Mouse (Mus musculus) kidney, postnatal 10 days (tissue): ENCODE results near the gene Gpd1.
"Not testable (repeated sequence)": the region's sequence is repeated elsewhere in the genome, so short reads cannot be mapped to it uniquely, and the experiment has no call there.

ENCODE experiments used
- DNase-seq: peaks from one replicate; pipeline ENCODE4 v3.0.0; 2021; ENCODE audit warnings: mixed read lengths

The Gpd1 gene

DNA sequence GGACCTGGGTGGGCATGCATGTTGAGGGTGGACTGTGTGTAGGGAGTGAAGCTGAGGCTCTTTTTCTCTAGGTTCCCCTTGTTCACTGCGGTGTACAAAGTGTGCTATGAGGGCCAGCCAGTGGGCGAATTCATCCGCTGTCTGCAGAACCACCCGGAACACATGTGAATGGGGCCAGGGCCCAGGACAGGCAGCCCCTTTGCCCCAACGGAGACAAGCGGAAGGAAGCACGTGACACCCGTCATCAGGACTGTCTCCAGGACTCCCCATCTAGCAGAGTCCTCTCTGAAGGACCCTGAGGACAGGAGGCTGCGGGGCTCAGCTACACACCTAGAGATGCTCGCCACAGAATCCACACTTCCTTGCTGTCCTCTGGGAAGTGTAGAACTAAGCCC is 5.8 kb downstream of the Gpd1 start:
- DNase-seq, result no peak

- DNase-seq, result peak; percentile 76
Measured at GRCm38 (mm10) chr15:99723515-99724291, 6.4 kb downstream of the Gpd1 start.

- peak; percentile 84 for DNase-seq
Measured at GRCm38 (mm10) chr15:99724292-99725021, 7.1 kb downstream of the Gpd1 start.

DNA sequence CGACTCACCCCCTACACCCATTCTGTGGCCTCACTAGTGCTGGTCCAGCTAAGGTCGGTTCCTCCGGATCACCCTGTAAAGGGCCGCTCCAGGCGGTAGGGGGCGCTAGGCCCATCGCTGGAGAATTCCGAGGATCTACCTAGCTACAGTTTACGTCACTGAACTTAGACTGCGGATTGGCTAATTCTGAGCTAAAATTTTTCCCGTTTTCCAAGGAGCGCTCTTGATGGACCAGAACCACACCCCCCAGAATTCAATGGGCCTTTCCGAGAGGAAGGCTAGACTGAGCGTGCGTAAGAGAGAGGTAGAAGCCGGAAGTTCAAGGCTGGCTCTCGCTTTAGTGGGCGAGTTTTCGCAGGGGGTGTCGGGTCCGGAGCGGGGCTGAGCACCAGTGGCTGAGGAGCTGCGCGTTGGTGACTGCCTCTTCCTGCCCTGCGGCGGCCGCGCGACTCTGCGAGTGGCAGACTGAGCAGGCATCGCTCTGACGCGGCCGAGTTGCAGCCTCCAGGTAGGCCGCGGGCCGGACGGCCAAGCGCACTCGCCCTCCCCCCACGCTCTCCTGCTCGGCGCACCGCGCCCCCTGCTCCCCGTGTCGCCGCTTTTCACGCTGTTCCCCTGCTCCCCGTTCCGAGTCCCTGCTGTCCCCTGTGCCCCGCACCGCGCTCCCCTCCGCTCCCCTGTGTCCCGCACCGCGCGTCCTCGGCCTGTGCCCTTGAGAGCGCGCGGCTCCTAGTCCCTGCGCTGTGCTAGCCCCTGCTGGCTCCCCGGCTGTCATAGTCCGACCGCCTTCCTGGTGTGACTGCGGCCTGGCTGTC is 8.2 kb downstream of the Gpd1 start, which contains the start of gene Cox14:
Gene Cox14, plus strand, starts transcription at position 278 of the 815 bp plus-strand sequence.
- peak; percentile 94 for DNase-seq

DNA sequence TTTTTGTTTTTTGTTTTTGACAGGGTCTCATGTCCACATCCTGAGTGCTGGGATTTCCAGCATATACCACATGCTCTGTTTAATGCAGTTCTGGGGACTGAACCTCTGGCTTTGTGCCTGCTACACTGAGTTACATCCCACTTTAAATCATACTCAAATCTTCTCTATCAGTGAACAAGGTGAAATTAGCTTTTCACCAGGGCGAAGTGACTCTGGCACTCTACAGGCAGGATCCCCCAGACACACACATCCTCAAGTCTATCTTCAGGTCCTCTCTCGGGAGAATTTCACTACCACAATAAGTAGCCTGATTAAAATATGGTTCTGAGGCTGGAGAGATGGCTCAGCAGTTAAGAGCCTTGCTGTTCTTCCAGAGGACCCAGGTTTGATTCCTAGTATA is 9.2 kb downstream of the Gpd1 start:
- no peak for DNase-seq

DNA sequence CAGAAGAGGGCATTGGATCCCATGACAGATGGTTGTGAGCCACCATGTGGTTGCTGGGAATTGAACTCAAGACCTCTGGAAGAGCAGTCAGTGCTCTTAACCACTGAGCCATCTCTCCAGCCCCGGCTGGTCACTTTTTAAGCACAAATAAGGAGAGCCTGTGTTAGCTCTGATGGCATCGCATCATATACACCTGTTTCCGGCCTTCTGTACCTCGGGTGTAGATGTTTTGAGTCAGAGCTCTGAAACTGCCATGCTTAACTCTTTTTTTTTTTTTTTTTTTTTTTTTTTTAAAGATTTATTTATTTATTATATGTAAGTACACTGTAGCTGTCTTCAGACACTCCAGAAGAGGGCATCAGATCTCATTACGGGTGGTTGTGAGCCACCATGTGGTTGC is 9.7 kb downstream of the Gpd1 start:
- not testable (repeated sequence) for DNase-seq

DNA sequence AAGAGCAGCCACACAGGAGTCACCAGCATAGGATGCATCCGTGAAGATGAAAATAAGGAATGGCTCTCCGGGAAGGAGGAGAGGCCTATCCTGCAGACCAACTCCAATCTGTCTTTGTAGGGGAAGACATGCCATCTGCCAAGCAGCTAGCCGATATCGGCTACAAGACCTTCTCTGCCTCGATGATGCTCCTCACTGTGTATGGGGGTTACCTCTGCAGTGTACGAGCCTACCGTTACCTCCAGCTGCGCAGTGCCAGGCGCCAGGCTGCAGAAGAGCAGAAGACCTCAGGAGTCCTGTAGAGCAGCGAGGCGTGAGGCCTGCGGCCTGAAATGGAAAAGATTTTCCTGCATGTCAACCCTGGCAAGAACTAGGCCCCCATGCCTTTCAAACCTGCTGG is 10.2 kb downstream of the Gpd1 start:
- no peak for DNase-seq

DNA sequence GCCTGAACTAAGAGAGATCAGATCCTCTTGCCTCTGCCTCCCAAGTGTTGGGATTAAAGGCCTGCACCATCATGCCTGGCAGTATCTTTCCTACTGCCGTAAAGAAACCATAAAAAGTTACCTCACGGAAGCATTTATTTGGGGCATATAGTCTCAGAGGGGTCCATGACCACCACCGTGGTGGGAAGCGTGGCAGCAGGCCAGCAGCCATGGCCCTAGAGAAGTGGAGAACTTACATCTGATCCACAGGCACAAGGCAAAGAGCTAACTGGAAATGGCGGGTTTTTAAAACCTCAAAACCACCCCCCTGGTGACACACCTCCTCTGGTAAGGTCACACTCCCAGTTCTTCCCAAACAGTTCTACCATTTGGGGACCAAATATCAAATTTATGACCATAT is 10.9 kb downstream of the Gpd1 start:
- no peak for DNase-seq

DNA sequence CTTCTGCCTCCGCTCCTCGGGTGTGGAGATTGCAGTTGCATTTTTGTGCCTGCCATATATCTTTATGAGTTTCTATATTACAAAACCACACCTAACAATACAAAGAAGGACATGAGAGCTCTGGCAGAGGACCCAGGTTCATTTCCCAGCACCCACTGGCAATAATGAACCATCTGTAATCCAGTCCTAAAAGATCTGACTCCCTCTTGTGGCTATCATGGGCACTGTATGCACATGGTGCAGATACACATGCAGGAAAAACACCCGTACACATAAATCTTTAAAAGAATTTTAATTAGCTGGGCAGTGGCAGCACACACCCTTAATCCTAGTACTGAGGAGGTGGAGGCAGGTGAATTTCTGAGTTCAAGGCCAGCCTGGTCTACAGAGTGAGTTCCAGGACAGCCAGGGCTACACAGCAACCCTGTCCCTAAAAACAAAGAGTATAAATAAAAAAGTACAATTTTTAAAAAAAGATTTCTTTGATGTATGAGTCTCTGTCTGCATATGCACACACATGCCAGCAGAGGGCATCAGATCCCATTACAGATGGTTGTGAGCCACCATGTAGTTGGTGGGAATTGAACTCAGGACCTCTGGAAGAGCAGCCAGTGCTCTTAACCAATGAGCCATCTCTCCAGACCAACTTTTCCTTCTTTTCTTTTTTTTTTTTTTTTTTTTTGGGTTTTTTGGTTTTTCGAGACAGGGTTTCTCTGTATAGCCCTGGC is 11.9 kb downstream of the Gpd1 start:
- no peak for DNase-seq

DNA sequence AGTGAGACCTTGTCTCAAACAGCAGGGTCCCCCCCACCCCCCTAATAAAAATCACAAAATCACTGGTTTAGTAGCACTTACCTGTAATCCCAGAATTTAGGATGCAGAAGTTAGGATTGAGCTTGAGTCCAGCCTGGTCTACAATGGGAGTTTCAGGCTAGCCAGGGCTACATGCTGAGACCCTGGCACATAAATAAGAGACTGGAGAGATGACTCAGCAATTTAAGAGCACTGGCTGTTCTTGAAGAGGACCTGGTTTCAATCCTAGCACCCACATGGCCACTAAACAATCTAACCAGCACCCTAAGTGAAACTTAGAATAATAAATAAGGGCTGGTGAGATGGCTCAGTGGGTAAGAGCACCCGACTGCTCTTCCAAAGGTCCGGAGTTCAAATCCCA is 13.9 kb downstream of the Gpd1 start:
- no peak for DNase-seq

DNA sequence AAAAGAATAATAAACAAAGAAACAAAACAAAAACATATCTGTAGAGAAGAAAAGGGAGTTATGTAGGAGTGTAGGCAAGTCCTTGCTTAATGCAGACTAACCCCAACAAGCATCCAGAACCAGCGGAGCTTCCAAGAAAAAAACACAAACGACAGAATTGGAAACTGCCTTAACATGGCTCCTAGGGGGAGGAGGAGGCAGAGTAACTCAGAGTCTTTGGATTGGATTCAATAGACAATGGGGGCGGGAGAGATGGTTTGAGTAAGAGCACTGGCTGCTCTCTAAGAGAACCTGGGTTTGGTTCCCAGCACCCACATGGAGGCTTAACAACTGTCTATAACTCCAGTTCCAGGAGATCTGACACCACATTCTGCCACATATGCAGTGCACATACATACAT is 14.4 kb downstream of the Gpd1 start:
- no peak for DNase-seq

GRCm38 (mm10) chr15:99733186-99733585 is 15.9 kb downstream of the Gpd1 start:
- DNase-seq, result no peak

DNA sequence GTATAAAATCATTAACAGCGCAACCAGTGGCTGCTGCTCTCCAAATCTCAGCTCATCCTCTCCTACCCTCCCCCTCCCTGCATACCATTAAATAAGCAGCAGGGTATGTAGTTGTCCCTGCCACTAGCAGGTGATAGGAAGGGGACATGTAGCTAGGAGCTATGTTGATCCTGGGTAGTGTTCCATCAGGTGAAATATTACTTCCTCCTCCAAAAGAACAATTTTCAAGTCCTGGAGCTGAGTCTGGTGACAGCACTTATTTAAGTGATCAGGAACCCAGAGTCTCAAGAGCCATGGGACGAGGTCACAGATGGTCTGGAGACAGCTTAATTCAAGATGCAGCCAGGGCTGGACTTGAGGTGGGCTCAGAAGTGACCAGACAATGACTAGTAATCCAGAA is 18.3 kb downstream of the Gpd1 start:
- peak; percentile 100 for DNase-seq

- no peak for DNase-seq
Measured at GRCm38 (mm10) chr15:99736675-99737074, 19.4 kb downstream of the Gpd1 start.

GRCm38 (mm10) chr15:99740229-99740628 is 22.9 kb downstream of the Gpd1 start:
- DNase-seq, result no peak

GRCm38 (mm10) chr15:99754204-99754603 is 36.9 kb downstream of the Gpd1 start:
- no peak for DNase-seq

GRCm38 (mm10) chr15:99767467-99767866 is 50.2 kb downstream of the Gpd1 start:
- DNase-seq, result no peak

GRCm38 (mm10) chr15:99768761-99769160 is 51.4 kb downstream of the Gpd1 start:
- no peak for DNase-seq

GRCm38 (mm10) chr15:99771004-99771500 is 53.7 kb downstream of the Gpd1 start:
- DNase-seq, result no peak

DNA sequence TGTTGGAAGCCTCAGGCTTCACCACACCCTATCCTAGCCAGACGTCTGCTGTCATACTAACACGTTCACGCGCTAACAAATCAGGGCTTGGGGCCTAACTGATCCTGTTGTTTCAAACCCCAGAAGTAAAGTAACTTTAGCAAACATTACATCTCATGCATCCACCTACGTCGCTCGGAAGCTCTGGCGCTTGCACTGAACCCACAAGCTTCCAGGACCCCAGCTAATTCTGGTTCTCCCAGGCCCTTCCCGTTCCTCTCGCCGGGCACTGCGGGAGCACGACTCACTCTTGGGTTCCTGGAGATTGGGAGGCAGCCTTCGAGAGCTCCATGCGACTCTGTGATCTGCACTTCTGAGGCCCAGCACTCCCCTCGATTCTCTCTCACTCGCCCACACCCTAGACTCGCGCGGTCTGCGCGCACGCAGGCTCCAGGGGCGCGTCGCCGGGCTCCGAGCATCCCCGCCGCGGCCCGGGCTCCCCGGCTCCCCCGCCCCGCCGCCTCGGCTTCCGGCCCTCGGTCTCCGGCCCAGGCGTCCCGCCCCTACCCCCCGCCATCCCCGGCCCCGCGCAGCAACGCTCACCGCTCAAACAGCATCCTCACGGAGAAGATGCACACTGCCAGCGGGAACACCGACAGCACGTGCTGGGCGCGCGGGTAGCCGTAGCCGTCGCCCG is 54.4 kb downstream of the Gpd1 start:
- no peak for DNase-seq

GRCm38 (mm10) chr15:99772277-99772880 is 55.1 kb downstream of the Gpd1 start:
- peak; percentile 95 for DNase-seq

GRCm38 (mm10) chr15:99772881-99772924 is 55.4 kb downstream of the Gpd1 start, which contains the start of gene Cers5:
Cers5 (minus strand) TSS chr15:99772885.
- DNase-seq, result not testable (repeated sequence)
